Mouse (Mus musculus) splenic B cell, adult 2 months (primary cell): ENCODE data around the gene Ampd1.

Experiments
- DNase-seq: peaks from one replicate; pipeline ENCODE4 v3.0.0-alpha.2; 2011; ENCODE audit warnings: low read depth, low spot score
- H3K27me3 ChIP-seq: 2 replicates; pipeline ENCODE4 v1.6.1; 2012; ENCODE audit warnings: mild to moderate bottlenecking, low read length, moderate library complexity, mixed read lengths; ENCODE audit not compliant: control insufficient read depth, poor library complexity, insufficient read depth, severe bottlenecking
- H3K36me3 ChIP-seq: 2 replicates; pipeline ENCODE4 v1.6.1; 2012; ENCODE audit warnings: mild to moderate bottlenecking, low read length, moderate library complexity, mixed read lengths; ENCODE audit not compliant: control insufficient read depth, poor library complexity, insufficient read depth, severe bottlenecking

Ampd1 gene

DNA sequence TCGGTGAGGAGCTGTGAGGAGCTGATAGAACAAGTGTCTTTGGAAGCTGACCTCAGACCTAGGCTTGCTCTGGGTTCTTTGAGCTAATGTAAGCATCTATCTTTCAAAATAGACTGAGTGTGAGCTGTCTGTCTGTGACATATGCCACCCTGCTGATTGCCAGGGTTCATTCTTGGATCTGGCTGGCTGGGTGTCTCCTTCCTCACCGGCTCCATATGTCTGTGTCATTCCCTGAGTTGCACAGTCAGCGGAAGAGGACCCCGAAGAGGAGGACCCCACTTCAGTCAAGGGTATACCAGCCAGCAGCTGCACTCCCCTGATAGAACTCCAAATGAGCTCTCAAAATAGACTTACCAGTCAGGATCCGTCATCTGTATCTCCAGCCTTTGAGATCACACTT, 8.9 kb downstream of the Ampd1 start:
- no peak for DNase-seq
- H3K36me3 ChIP-seq, result no peaks in the 10 kb centered on the region
- no peaks in the 10 kb centered on the region for H3K27me3 ChIP-seq

DNA sequence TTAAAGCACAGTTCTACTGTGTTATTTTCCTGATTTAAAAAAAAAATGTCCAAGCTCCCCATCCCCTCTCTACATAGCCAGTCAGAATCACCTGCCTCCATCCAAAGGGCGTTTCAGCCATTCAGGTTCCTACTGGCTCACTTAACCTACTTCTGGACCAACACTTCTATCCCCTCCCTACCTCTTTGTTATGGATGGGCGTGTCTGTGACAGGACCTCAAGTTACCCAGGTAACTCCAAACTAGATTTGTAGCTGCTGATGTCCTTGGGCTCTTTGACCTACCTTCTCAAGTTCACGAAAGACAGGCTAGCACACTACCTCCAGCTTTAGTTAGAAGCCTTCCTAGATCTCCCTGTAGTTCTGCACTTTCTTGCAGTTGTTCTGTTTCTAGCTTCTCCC, 12.2 kb downstream of the Ampd1 start:
- no peaks in the 10 kb centered on the region for H3K27me3 ChIP-seq
- no peaks in the 10 kb centered on the region for H3K36me3 ChIP-seq
- no peak for DNase-seq

DNA sequence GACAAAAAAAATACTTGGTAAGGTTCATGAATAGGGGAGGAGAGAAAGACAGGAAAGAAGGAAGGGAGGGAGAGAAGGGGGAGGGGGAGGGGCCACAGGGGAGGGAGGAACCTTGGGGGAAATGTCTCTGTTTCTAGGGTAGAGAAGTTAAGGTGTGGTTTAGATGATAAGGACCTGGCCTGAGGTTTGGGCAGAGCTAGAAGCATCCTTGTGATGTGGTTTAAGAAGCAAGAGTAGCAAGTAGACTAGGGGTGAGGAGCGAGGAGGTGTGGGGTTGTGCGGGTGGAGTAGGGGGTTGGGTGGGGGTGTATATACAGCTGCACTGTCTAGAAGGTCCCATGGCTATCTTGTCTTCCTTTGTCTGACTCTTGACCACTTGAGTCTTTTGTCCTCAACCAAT, 17.9 kb downstream of the Ampd1 start:
- no peak for DNase-seq
- Histone ChIP-seq H3K36me3 (no peaks in the 10 kb centered on the region), H3K27me3 (no peaks in the 10 kb centered on the region)

DNA sequence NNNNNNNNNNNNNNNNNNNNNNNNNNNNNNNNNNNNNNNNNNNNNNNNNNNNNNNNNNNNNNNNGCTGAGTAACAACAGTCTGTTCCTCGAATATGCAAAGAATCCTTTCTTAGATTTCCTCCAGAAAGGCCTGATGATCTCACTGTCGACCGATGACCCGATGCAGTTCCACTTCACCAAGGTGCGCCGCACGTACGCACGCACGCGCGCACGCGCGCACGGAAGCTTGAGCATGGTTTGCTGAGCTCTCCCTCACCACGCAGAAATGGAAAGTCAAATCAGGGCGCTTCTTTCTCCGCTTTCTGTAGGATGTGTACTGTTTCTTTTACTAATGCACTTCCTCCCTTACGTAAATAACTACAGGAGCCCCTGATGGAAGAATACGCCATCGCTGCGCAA, 24.8 kb downstream of the Ampd1 start:
- H3K36me3 ChIP-seq, result no peaks in the 10 kb centered on the region
- peak; percentile 11 for DNase-seq
- no peaks in the 10 kb centered on the region for H3K27me3 ChIP-seq

DNA sequence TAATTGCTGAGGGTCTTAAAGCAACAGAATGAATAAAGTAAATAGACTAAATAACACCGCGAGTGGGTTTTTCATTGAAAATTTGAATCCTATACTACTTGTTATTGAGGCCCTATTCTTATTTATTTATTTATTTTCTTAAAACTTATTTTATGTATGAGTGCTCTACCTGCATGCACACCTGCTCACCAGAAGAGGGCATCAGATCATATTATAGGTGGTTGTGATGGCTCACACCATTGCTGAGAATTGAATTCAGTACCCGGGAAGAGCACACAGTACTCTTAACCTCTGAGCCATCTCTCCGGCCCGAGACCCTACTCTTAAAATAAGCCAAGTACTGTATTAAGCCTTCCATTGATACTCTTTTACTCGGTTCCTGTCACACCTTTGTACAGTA, 25.9 kb downstream of the Ampd1 start:
- H3K36me3 ChIP-seq, result no peaks in the 10 kb centered on the region
- no peaks in the 10 kb centered on the region for H3K27me3 ChIP-seq
- DNase-seq, result peak; percentile 32

DNA sequence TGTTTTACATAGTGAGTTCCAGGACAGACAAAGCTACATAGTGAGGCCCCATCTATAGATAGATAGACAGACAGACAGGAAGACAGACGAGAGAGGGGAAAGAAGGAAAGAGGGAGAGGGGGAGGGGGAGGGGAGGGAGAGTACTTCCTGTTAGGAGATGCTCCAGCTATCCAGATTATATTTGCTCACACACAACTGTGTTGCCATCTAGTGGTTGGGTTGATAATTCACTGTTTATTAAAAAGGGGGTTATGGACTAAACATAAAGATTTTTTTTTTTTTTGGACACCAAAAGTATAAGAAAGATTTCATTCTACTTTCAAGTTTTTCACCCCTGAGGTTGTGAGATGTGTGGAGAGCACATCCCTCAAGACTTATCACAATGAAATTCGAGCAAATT, 26.9 kb downstream of the Ampd1 start:
- peak; percentile 40 for DNase-seq
- Histone ChIP-seq H3K36me3 (no peaks in the 10 kb centered on the region), H3K27me3 (no peaks in the 10 kb centered on the region)

DNA sequence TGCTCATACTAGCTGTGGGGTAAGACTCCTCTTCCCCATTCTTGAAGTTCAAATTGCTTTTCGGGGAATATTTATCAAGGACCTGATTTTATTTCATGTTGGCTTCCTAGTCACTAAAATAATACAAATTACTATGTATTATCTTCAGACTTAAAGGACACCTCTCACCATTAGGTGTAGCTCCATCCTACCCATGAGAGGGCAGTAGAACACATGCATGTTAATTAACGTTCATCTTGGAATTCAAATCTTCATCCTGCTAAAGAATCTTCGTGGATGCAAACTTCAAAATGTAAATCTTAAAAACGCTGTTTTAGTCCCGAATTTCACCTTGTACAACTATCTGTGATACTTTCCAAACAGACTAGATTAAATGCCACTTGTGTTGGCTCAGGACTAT, 27.4 kb downstream of the Ampd1 start:
- Histone ChIP-seq H3K27me3 (no peaks in the 10 kb centered on the region), H3K36me3 (no peaks in the 10 kb centered on the region)
- DNase-seq, result no peak

DNA sequence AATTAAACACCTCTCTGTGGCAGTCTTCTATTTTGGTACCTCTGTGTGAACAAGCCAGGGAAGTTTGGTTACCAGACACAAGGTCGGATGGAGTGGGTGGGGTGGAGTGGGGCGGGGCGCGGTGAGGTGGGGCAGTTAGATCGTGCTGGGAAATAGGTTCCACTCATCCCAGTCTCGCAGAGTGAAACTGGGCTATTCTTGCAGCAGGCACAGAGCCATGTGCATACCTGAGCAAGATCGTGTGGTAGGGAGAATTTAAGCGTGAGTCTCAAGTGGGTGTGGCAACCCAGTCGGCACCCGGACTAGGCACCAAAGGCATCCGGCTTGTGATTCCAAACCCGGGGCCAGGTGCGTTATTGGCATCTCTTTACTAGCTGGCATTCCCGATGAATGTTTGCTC, 28.1 kb downstream of the Ampd1 start:
- Histone ChIP-seq H3K27me3 (no peaks in the 10 kb centered on the region), H3K36me3 (no peaks in the 10 kb centered on the region)
- DNase-seq, result no peak

DNA sequence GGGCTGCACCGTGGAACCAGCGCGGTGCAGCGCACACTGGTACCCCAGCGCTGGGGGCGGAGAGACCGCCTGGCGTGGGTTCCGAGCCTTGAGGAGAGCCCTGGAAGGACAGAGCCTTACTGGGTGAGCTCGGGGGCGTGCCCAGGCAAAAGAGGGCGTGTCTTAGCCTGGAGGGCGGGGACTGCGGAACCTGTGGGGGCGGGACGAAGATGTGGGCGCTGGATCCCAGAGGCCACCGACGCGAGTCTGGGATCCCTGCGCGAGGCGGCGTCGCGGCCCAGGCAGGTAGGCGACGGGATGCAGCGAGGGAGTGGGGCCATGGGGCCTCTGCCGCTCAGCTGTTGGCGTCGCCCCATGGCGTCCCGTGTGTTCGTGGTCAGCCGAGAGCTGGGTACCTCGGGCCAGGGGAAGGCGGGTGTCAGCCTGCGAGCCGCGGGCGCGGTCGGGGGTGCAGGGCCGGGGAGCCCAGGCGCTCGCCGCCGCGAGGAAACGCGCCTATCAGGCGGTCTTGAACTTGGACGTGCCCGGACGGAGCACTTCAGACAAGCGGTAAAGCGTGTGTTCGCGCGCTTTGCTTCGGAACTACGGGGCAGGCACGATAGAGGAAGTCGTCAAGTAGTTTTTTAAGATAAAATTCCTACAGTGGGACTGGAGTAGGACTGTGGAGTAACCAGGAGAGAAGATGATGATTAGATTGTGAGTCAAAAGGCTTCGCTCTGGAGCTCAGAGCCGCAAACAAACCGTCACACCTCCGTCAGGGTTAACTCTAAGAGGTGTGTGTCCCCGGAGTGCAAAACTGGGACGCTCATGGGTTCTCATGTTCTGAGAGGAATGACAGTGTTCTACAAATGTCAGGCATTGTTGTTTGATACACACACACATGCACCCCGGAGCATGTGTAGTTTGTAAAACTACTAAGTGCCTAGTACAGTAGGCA, 28.9 kb downstream of the Ampd1 start, which contains the start of gene Dennd2c:
TSS of gene Dennd2c (plus strand) at position 151 of the 937 bp plus-strand sequence.
- peak; percentile 84 for DNase-seq
- no peaks in the 10 kb centered on the region for H3K36me3 ChIP-seq
- no peaks in the 10 kb centered on the region for H3K27me3 ChIP-seq

DNA sequence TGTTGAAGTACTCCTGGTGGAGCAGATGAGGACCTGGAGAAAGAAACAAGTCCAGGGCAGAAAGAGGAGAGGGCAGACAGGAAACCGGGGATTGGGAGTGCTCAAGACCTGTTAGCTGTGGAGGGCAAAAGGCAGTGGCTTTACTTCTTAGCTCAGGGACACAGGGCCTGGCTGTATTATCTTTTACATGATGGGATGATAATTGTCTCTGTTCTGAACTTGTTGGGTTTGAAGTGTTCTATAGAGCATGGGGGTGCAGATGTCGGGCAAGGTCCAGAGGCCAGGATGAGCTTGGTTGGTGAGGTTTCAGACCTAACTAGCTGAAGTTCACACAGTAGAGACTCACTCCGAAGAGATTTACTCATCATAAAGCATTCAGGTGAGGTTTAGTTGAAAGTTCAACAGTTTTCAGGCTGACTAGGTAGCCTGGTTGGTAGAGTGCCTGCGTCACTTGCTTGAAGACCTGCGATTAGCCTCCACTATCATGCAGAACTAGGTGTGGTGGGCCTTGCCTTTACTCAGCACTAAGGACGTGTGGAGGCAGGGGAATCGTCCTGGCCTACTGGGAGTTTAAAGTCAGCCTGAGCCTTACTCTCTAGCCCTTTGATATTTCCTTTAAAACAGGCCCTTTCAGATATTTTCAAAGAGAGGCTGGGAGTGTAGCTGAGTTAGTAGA, 33.9 kb downstream of the Ampd1 start:
- no peaks in the 10 kb centered on the region for H3K27me3 ChIP-seq
- H3K36me3 ChIP-seq, result no peaks in the 10 kb centered on the region
- DNase-seq, result no peak

DNA sequence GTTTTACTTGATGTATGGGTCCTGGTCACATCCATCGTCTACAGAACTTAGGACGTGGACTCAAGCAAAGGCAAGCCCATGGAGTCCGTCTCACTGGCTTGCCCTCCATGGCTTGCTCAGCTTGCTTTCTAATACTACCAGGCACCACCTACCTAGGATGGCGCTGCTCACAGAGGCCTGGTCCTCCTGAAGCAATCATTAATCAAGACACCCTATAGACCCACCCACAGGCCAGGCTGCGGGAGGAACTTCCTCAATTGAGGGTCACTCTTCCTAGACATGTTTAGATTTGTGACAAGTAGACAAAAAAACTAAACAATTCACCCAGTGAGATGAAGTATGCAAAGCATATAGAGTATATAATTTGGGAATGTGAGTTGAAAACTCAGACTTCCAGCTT, 38.4 kb downstream of the Ampd1 start:
- no peak for DNase-seq
- Histone ChIP-seq H3K27me3 (no peaks in the 10 kb centered on the region), H3K36me3 (no peaks in the 10 kb centered on the region)

DNA sequence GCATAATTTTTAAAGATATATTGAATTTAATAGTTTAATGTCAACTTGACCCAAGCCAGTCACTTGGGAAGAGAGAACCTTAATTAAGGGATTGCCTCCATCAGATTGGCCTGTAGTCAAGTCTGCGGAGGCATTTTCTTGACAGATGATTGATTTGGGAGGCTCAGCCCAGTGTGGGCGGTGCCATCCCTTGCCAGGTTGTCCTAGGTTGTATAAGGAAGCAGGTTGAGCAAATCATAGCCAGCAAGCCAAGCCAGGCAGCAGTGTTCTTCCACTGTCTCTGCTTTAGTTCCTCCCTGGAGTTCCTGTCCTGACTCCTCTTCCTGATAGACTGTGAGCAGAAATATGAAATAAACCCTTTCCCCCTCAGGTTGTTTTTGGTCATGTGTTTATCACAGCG, 49.8 kb downstream of the Ampd1 start:
- H3K27me3 ChIP-seq, result no peaks in the 10 kb centered on the region
- no peaks in the 10 kb centered on the region for H3K36me3 ChIP-seq
- DNase-seq, result no peak

DNA sequence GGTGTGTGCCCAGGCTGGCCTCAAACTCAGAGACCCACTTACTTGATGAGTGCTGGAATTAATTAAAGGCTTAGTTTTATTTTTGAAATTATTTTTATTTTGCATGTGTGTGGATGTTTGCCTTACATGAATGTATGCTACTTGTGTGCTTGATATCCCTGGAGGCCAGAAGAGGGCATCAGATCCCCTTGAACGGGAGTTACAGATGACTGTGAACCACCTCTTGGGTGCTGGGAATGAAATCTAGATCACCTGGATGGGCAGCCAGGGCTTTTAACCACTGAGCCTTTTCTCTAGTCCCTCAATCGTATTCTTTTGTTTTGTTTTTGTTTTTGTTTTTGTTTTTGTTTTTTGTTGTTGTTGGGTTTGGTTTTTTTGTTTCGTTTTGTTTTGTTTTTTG, 52.3 kb downstream of the Ampd1 start:
- no peaks in the 10 kb centered on the region for H3K36me3 ChIP-seq
- DNase-seq, result no peak
- no peaks in the 10 kb centered on the region for H3K27me3 ChIP-seq

DNA sequence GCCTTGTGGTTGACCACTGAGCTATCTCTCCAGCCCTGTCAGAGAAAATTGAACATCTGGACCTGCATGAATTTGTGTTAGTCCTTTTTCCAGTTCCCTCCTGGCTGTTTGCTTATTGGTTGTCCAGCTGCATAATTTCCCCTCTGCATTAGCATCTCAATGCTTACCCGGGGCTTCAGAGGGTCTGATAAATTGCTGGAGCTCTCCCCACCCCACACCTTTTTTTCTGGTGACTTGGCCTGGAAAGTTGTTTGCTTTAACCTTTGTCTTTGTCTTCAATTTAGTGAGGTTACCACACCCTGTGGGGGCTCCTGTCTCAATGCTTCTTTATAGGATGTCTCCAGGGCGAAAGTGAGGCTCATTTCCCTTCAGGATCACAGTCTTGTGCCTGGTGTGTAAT, 53.4 kb downstream of the Ampd1 start:
- H3K27me3 ChIP-seq, result no peaks in the 10 kb centered on the region
- H3K36me3 ChIP-seq, result no peaks in the 10 kb centered on the region
- no peak for DNase-seq

DNA sequence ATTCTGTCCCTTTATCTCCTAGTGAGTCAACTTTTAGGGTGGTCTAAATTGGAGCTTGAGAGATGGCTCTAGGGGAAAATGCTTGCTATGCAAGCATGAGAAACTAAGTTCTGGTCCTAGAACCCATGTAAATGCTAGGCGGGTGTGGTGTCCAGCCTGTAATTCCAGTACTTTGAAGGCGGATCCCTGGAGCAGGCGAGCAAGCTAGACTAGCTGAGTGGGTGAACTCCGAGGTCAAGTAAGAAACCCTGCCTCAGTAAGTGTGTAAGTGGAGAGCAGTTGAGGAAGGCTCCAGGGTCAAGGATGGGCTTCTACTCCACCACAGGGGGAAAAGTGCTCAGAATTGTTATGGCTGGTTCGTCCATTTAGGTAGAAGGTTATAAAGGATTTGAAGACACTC, 53.9 kb downstream of the Ampd1 start:
- no peak for DNase-seq
- H3K27me3 ChIP-seq, result no peaks in the 10 kb centered on the region
- H3K36me3 ChIP-seq, result no peaks in the 10 kb centered on the region
